Mouse (Mus musculus) urinary bladder, postnatal 36 days (tissue): ENCODE data around the gene Nostrin.
A peak's percentile ranks its signal among the peaks of the same experiment; 100 is the strongest.

Experiments used
- DNase-seq, 2 experiments: peaks; one replicate each; pipeline ENCODE4 v3.0.0; 2022; ENCODE audit warnings: low spot score in 2 of 2, mixed read lengths in 1 of 2

Nostrin gene

GRCm38 (mm10) chr2:69193555-69193954, 58.0 kb downstream of the Nostrin start:
- DNase-seq = no peak

- DNase-seq = no peak
Measured at GRCm38 (mm10) chr2:69205185-69205584, 69.6 kb downstream of the Nostrin start.

- peak; percentile 85 to 90 for DNase-seq
Measured at GRCm38 (mm10) chr2:69205791-69206351, 70.3 kb downstream of the Nostrin start, which contains the start of gene Spc25. Gene Spc25 (minus strand): TSS chr2:69206194.

- no peak for DNase-seq
Measured at GRCm38 (mm10) chr2:69206523-69206922, 70.9 kb downstream of the Nostrin start.

GRCm38 (mm10) chr2:69209684-69210083, 74.1 kb downstream of the Nostrin start:
- DNase-seq = no peak

- no peak for DNase-seq
Measured at GRCm38 (mm10) chr2:69210773-69211172, 75.2 kb downstream of the Nostrin start, which contains the start of gene G6pc2. Gene G6pc2 (plus strand): TSS chr2:69211073.

GRCm38 (mm10) chr2:69212652-69213051, 77.1 kb downstream of the Nostrin start:
- no peak for DNase-seq

- DNase-seq = no peak
Measured at GRCm38 (mm10) chr2:69215242-69215641, 79.6 kb downstream of the Nostrin start.

GRCm38 (mm10) chr2:69221868-69222416, 86.3 kb downstream of the Nostrin start:
- DNase-seq = no peak

- DNase-seq = no peak
Measured at GRCm38 (mm10) chr2:69222815-69223214, 87.2 kb downstream of the Nostrin start.

GRCm38 (mm10) chr2:69224724-69225123, 89.1 kb downstream of the Nostrin start:
- DNase-seq = no peak

GRCm38 (mm10) chr2:69226876-69227275, 91.3 kb downstream of the Nostrin start:
- DNase-seq = no peak

GRCm38 (mm10) chr2:69228635-69229034, 93.0 kb downstream of the Nostrin start:
- no peak for DNase-seq

GRCm38 (mm10) chr2:69230137-69230536, 94.5 kb downstream of the Nostrin start:
- no peak for DNase-seq

- no peak for DNase-seq
Measured at GRCm38 (mm10) chr2:69232101-69232500, 96.5 kb downstream of the Nostrin start.

GRCm38 (mm10) chr2:69234976-69235678, 99.5 kb downstream of the Nostrin start:
- DNase-seq = no peak
